Mouse (Mus musculus): ENCODE results near the gene Tnfsf9. TPM values are rescaled to one million over a fixed set of nuclear protein-coding genes. Genes with fewer than 3 reads are reported as not detected.

Gene Tnfsf9
- 11.8 TPM for polyA plus RNA-seq (2012; fragmentation: generic; extraction: Trizol)
- long read RNA-seq, experiment 1, transcript Tnfsf9-201 (3 exons, 1,290 nt), result major isoform, 8 of 8 reads
- long read RNA-seq, experiment 1, partial matches to known transcripts, result 0 of 8 reads
- long read RNA-seq, experiment 1, other reads (novel, unspliced or antisense), result 0 of 8 reads
- long read RNA-seq, experiment 2, transcript Tnfsf9-201 (3 exons, 1,290 nt), result major isoform, 9 of 9 reads
- long read RNA-seq, experiment 2, partial matches to known transcripts, result 0 of 9 reads
- long read RNA-seq, experiment 2, other reads (novel, unspliced or antisense), result 0 of 9 reads

DNA sequence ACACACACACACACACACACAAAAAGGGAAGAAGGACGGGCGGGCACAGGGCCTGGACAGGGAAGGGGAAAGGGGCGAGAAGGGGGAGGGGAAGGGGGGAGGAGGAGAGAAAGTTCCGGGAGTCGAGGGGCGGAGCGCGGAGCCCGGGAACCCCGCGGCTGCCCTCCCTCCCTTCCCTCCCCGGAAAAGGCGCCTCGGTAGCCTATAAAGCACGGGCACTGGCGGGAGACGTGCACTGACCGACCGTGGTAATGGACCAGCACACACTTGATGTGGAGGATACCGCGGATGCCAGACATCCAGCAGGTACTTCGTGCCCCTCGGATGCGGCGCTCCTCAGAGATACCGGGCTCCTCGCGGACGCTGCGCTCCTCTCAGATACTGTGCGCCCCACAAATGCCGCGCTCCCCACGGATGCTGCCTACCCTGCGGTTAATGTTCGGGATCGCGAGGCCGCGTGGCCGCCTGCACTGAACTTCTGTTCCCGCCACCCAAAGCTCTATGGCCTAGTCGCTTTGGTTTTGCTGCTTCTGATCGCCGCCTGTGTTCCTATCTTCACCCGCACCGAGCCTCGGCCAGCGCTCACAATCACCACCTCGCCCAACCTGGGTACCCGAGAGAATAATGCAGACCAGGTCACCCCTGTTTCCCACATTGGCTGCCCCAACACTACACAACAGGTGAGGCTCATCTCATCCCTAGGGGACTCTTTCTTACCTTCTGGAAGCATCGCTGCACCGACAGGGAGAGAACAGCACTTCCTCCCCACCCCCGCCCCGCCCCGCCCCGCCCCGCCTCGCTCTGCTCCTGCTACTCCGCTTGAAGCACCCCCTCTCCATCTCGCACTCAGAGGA is at the start of gene Tnfsf9:
TSS of gene Tnfsf9 (plus strand) at position 145 of the 854 bp plus-strand sequence.
- Histone ChIP-seq H3ac (ENCODE audit: control insufficient read depth, insufficient read length, low read depth) (peak within 1 kb of the TSS; percentile 83), H3K79me3 (ENCODE audit: low read depth) (peaks cover 8% of the 10 kb centered on the region), H3K27me3 (ENCODE audit: control insufficient read depth, insufficient read depth, insufficient read length) (no peaks in the 10 kb centered on the region), H3K79me2 (ENCODE audit: control insufficient read depth, insufficient read depth) (peaks cover 21% of the 10 kb centered on the region), H3K4me3 (ENCODE audit: insufficient read depth, poor library complexity, severe bottlenecking) (peak within 1 kb of the TSS; percentile 65), H3K36me3 (ENCODE audit: control insufficient read depth, insufficient read depth) (no peaks in the 10 kb centered on the region)
- TF ChIP-seq USF1 (IDR thresholded peaks at IDR 0.05; ENCODE audit: low read depth) (no peak), CEBPB (IDR thresholded peaks at IDR 0.05; ENCODE audit: low read depth) (no peak), CTCF (IDR thresholded peaks at IDR 0.05; ENCODE audit: control insufficient read depth, insufficient read depth, insufficient read length) (no peak), FOSL1 (IDR thresholded peaks at IDR 0.05; ENCODE audit: insufficient read depth, low read length, poor library complexity, severe bottlenecking) (no peak), MAX (IDR thresholded peaks at IDR 0.05) (no peak), MYOG (IDR thresholded peaks at IDR 0.05; ENCODE audit: control insufficient read depth, extremely low read depth, insufficient read length) (no peak), MYOD1 (IDR thresholded peaks at IDR 0.05; ENCODE audit: control insufficient read depth, insufficient read length, low read depth) (no peak)

GRCm38 (mm10) chr17:57056246-57056645 is 48.9 kb upstream of the Tnfsf9 start:
- TF ChIP-seq MAX (IDR thresholded peaks at IDR 0.05), result no peak
- H3K4me3 ChIP-seq (ENCODE audit: insufficient read depth, poor library complexity, severe bottlenecking), result no peak overlapping the region
- no peaks in the 10 kb centered on the region for H3K79me3 ChIP-seq (ENCODE audit: low read depth)
- no peak overlapping the region for H3ac ChIP-seq (ENCODE audit: control insufficient read depth, insufficient read length, low read depth)
- no peaks in the 10 kb centered on the region for H3K36me3 ChIP-seq (ENCODE audit: control insufficient read depth, insufficient read depth)
- H3K27me3 ChIP-seq (ENCODE audit: control insufficient read depth, insufficient read depth, insufficient read length), result peaks cover 24% of the 10 kb centered on the region
- no peaks in the 10 kb centered on the region for H3K79me2 ChIP-seq (ENCODE audit: control insufficient read depth, insufficient read depth)

- H3K4me3 ChIP-seq (ENCODE audit: insufficient read depth, poor library complexity, severe bottlenecking), result no peak within 1 kb of the TSS
- H3K79me2 ChIP-seq (ENCODE audit: control insufficient read depth, insufficient read depth), result no peaks in the 10 kb centered on the region
- H3ac ChIP-seq (ENCODE audit: control insufficient read depth, insufficient read length, low read depth), result no peak within 1 kb of the TSS
- H3K79me3 ChIP-seq (ENCODE audit: low read depth), result no peaks in the 10 kb centered on the region
- peaks cover 43% of the 10 kb centered on the region for H3K27me3 ChIP-seq (ENCODE audit: control insufficient read depth, insufficient read depth, insufficient read length)
- no peak for TF ChIP-seq FOSL1 (IDR thresholded peaks at IDR 0.05; ENCODE audit: insufficient read depth, low read length, poor library complexity, severe bottlenecking)
- no peak for TF ChIP-seq MYOD1 (IDR thresholded peaks at IDR 0.05; ENCODE audit: control insufficient read depth, insufficient read length, low read depth)
- no peak for TF ChIP-seq CTCF (IDR thresholded peaks at IDR 0.05; ENCODE audit: control insufficient read depth, insufficient read depth, insufficient read length)
- TF ChIP-seq USF1 (IDR thresholded peaks at IDR 0.05; ENCODE audit: low read depth), result no peak
- no peak for TF ChIP-seq MYOG (IDR thresholded peaks at IDR 0.05; ENCODE audit: control insufficient read depth, extremely low read depth, insufficient read length)
- TF ChIP-seq CEBPB (IDR thresholded peaks at IDR 0.05; ENCODE audit: low read depth), result no peak
- no peak for TF ChIP-seq MAX (IDR thresholded peaks at IDR 0.05)
- H3K36me3 ChIP-seq (ENCODE audit: control insufficient read depth, insufficient read depth), result no peaks in the 10 kb centered on the region
Observed at GRCm38 (mm10) chr17:57058891-57059485, 46.1 kb upstream of the Tnfsf9 start, which contains the start of gene Crb3. Crb3 (plus strand) TSS chr17:57059105.

DNA sequence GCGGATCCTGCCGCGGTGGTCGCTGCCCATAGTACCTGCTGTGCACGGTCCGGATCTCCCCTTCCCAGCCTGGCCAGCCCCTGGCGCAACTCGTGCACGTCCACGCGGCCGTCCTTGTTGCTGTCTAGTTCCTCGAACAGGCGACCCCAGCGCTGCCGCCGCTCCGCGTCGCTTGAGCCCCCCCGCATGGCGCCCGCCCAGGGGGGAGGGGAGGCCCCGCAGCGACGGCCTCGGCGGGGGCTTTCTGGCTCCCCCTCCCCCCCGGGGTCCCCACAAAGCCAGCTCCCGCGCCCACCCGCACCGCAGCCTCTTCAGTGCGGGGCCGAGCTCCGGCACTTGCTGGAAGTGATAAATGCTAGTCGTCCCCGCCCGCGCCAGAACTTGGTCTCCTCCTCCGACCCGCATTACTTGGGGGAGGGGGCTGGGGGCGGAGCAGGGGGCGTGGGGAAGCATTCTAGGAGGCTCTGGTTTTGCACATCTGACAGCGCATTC is 45.6 kb upstream of the Tnfsf9 start, which contains the start of gene Slc25a23:
TSS of gene Slc25a23 (minus strand) at position 378 of the 492 bp plus-strand sequence.
- no peaks in the 10 kb centered on the region for H3K79me2 ChIP-seq (ENCODE audit: control insufficient read depth, insufficient read depth)
- peak within 1 kb of the TSS; percentile 15 for H3K4me3 ChIP-seq (ENCODE audit: insufficient read depth, poor library complexity, severe bottlenecking)
- no peak within 1 kb of the TSS for H3ac ChIP-seq (ENCODE audit: control insufficient read depth, insufficient read length, low read depth)
- TF ChIP-seq USF1 (IDR thresholded peaks at IDR 0.05; ENCODE audit: low read depth) (no peak), CEBPB (IDR thresholded peaks at IDR 0.05; ENCODE audit: low read depth) (no peak)
- no peaks in the 10 kb centered on the region for H3K36me3 ChIP-seq (ENCODE audit: control insufficient read depth, insufficient read depth)
- H3K79me3 ChIP-seq (ENCODE audit: low read depth), result no peaks in the 10 kb centered on the region
- peaks cover 48% of the 10 kb centered on the region for H3K27me3 ChIP-seq (ENCODE audit: control insufficient read depth, insufficient read depth, insufficient read length)

DNA sequence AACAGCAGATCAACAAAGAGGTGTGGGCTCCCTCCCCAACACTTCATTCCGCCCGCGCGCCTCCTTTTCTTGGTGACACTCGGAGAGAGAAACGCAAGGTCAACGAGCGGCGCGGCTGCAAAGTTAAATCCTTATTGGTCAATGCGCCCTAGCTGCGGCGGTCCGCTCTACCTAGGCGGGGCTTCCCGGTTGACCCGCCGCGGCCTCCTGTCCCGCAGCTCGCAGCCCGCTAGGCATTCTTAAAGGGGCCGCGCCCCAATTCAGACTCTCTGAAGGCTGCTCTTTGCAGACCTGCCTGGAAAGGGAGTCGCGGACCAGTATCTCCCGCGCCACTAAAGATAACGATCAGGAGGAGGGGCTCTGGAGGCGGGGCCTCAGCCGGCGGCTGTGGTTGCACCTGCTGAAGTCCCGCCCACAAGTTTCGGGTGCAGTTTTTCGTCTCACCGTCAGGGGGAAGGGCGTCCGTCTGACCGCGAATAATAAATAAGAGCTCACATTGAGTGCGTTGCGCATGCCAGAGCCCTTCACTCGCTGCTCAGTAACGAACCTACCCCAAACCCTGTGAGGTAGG is 44.8 kb upstream of the Tnfsf9 start:
- peaks cover 54% of the 10 kb centered on the region for H3K27me3 ChIP-seq (ENCODE audit: control insufficient read depth, insufficient read depth, insufficient read length)
- H3K36me3 ChIP-seq (ENCODE audit: control insufficient read depth, insufficient read depth), result no peaks in the 10 kb centered on the region
- TF ChIP-seq CEBPB (IDR thresholded peaks at IDR 0.05; ENCODE audit: low read depth) (no peak), MYOD1 (IDR thresholded peaks at IDR 0.05; ENCODE audit: control insufficient read depth, insufficient read length, low read depth) (no peak), MAX (IDR thresholded peaks at IDR 0.05) (no peak), CTCF (IDR thresholded peaks at IDR 0.05; ENCODE audit: control insufficient read depth, insufficient read depth, insufficient read length) (no peak), MYOG (IDR thresholded peaks at IDR 0.05; ENCODE audit: control insufficient read depth, extremely low read depth, insufficient read length) (no peak), FOSL1 (IDR thresholded peaks at IDR 0.05; ENCODE audit: insufficient read depth, low read length, poor library complexity, severe bottlenecking) (no peak), USF1 (IDR thresholded peaks at IDR 0.05; ENCODE audit: low read depth) (no peak)
- peak overlapping the region; percentile 15 for H3K4me3 ChIP-seq (ENCODE audit: insufficient read depth, poor library complexity, severe bottlenecking)
- no peaks in the 10 kb centered on the region for H3K79me2 ChIP-seq (ENCODE audit: control insufficient read depth, insufficient read depth)
- no peak overlapping the region for H3ac ChIP-seq (ENCODE audit: control insufficient read depth, insufficient read length, low read depth)
- no peaks in the 10 kb centered on the region for H3K79me3 ChIP-seq (ENCODE audit: low read depth)
